Mouse (Mus musculus): ENCODE data around the gene As3mt.
A peak's percentile ranks its signal among the peaks of the same experiment; 100 is the strongest.
"Not testable (repeated sequence)": the region's sequence is repeated elsewhere in the genome, so short reads cannot be mapped to it uniquely, and the experiment has no call there.

Gene As3mt

DNA sequence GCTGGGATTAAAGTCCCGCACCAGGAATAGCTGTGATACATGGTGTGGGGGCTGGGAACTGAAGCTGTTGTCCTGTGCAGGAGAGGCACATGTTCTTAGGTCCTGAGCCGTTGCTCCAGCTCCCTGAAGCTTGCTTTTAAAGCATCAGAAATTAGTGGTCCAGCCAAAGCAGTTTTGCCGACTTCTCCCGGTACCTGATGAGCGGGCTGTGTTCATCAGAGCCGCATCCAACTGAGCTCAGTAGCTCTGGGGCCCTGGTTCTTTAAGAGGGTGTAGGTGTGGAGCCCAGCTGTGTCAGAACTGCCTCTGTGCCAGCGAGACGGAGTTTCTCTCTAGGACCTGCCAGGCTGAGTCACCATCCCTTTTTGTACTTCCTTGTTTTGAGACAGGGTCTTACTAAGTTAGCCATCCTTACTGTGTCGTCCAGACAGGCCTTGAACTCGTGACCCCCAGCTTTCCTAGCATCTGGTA is 8.2 kb upstream of the As3mt start:
- no peak for DNase-seq (ENCODE audit: low read depth, low spot score)

DNA sequence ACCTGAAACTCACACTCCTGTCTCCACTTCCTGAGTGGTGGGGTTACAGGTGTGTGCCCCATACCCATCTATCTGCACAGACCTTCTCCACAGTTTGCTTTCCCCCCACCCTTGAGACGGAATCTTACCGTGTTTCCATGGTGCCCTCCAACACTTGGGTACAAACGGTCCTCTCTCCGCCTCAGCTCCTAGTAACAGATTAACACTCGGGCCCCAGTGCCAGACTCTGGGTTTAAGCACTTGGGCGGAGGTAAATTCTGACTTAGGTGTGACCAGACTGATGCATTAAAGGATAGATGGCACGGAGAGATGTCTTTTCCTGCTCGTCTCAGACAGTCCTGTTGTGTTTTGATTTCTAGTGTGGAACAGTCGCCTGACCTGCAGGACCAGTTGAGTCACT is 6.1 kb upstream of the As3mt start:
- no peak for DNase-seq (ENCODE audit: low read depth, low spot score)

DNA sequence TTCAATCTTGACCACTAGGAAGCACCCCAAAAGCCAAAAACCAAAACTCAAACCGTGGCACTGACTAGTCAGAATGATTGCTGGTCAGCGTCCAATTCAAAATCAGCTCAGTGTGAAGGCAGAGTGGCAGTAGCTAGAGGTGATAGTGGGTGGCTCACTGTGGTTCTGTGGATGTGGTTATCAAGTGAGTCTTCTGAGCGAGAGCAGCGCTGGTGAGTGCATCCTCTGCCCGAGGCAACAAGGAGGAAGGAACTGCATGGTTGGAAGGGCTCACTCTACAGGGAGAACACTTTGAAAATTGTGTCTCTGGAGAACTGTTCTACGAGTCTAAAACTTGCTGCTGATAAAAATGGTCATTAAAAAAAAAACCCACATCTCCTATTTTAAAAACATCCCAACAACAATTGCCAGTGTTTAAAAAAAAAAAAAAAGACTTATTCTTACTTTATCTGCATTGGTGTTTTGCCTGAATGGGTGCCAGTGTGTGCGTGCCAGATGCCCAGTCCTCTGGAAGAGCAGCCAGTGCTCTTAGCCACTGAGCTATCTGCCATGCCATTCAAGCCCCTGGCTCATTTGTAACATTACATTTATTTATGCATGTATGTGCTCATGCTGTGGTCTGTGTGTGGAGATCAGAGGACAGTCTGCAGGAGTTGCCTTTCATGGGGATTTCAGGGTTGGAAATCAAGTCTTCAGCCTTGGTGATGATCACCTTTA is 1.3 kb upstream of the As3mt start:
- no peak for DNase-seq (ENCODE audit: low read depth, low spot score)

DNA sequence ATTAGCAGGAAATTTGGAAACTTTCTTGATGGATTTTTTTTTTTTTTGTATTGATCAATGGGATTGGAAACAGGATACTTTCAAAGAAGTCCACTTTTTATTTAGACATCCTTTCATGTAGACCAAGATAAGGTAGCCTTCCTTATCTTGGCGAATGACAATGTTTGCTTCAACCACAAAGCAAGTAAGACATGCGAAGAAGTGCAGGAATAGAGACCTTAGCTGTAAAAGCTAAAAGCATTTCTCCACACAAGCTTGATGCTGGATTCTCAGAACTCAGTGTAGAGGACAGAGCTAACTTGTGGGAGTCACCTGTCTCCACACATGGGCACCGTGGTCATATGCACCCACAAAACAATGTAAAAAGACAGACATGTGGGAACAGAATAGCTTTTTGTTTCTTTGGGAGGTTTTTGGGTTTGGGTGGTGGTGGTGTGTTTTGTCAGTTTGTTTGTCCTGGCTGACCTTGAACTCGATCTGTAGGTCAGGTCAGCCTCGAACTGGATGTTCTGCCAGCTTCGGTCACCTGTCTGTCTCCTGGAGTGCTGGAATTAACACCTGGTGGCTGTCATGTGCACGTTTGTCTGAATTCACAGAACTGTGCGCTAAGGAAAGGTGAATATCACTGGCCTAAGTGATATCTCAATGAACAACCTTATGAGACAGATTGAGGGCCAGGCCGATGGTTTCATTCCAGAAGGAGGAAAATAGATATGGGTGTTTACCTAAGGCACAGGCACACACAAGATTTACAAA is 540 bp upstream of the As3mt start:
- DNase-seq (ENCODE audit: low read depth, low spot score), result no peak

DNA sequence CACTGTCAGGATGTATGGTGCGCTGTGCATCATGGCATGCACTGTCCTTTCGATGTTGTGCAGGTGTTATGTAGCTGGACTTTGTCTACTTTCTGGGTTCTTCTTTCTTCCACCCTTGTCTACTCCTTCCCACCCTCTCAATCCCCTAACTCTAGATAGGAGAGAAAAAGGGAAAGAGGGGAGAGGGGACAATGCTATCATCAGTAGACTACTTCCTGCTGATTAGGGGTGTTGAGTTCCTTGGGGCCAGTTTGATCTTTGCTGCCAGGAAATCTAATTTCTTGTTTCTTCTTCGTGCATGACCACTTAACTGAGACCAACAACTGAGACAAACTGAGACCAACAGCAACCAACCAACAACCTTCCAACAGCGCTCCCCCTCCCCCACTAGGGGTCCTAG is 3.4 kb downstream of the As3mt start:
- DNase-seq (ENCODE audit: low read depth, low spot score), result no peak

DNA sequence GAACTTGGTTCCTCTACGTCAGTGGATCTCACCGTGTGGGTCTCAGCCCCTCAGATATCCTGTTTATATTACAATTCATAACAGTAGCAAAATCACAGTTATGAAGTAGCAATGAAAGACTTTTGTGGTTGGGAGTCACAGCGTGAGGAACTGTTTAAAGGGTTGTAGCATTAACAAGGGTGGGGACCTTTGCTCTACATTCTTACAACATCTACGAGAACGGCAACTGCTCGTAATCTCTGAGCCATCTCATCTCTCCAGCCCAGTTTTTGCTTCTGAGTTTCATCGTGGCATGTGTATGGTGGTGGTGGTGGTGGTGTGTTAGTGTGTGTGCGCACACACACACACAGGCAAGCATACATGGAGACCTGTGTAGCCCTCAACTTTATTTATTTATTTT is 7.0 kb downstream of the As3mt start:
- DNase-seq (ENCODE audit: low read depth, low spot score), result no peak

DNA sequence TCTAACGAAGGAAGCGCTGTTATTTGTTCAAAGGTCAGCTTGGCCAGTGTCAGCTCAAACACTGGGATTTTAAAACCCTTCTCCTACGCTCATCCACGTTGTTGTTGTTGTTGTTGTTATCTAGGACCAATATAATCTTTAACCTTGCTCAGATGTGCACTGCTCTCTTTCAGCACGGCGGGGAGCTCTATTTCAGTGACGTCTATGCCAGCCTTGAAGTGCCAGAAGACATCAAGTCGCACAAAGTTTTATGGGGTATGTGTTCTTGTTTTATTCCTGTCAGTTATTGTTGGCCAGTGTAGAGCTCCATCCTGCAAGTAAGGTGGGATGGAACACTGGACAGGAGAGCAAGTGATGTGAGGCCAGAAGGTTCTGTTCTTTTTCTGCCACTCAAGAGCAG is 7.8 kb downstream of the As3mt start:
- DNase-seq (ENCODE audit: low read depth, low spot score), result no peak

DNA sequence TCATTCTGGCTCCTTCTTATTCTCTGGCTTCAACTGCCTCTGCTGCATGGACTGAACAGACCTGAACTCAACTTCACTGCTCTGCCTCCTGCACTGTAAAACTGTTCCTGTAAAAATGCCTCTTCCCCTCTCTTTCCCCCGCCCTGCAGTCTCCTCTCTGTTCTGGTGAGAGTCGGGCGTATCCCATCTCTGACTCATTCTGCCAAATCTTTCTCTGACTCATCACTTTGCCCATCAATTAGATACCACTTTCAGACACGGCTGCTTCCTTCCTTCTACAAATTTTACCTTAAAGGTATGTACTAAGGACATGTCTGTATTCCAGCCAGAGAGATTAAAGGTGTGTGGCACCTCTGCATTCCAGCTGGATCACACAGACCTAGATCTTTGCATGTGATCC is 10.9 kb downstream of the As3mt start:
- DNase-seq (ENCODE audit: low read depth, low spot score), result no peak

DNA sequence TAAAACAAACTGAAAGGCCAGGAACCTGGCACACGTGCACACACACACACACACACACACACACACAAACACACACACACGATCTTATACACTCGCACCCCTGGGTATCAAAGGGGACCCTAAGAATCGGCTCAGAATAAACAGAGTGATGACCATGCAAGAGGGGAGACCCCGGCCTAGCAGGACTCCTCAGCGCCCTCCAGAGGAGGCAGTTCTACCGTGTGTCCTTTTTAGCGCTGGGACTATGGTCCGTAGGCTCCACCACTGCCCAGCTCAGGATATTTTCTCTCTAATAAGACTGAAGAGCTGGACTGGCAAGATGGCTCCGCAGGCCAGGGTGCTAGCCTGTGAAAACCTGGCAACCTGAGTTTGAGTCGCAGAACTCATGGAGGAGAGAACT is 17.2 kb downstream of the As3mt start:
- DNase-seq (ENCODE audit: low read depth, low spot score), result no peak

DNA sequence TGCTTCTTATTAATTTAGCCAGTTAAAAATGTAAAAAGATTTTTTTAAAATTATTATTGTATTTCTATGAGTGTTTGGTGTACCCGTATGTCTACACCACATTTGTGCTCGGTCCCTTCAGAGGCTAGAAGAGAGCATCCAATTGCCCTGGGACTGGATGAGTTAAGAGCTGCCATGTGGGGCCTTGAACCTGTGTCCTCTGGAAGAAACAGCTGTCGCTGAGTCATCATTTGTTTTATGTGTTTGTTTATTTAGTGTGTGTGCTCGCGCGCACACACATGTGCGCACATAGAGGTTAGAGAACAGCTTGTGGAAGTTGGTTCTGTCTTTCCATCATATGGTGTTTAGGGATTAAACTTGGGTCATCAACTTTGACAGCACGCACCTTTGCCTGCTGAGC is 18.9 kb downstream of the As3mt start:
- DNase-seq (ENCODE audit: low read depth, low spot score), result no peak

DNA sequence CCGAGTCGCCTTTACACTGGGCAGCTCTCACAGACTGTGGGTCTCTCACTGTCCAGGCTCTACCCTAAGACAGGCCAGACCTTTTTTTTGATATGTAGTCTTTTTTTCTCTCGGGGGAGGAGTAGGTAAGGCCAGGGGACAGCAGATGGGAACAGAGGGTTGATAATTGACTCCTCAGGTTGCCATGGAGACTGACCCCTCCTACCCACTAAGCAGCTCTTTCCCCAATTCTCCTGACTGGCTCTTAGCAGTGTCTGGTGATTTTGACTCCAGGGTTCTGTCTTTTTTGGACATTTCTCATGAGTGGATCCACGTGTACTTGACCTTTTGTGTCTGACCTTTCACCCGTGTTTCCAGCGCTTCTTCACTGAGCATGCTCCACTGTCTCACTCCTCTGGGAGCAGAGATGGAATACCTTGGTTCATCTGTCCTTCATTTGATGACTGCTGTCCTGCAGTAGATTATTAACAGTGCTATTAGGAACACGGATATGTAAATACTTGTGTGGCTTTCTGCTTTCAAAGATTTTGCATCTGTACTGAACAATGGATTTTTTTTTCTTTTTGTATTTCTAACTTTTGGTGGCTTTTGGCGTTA is 20.0 kb downstream of the As3mt start:
- no peak for DNase-seq (ENCODE audit: low read depth, low spot score)

DNA sequence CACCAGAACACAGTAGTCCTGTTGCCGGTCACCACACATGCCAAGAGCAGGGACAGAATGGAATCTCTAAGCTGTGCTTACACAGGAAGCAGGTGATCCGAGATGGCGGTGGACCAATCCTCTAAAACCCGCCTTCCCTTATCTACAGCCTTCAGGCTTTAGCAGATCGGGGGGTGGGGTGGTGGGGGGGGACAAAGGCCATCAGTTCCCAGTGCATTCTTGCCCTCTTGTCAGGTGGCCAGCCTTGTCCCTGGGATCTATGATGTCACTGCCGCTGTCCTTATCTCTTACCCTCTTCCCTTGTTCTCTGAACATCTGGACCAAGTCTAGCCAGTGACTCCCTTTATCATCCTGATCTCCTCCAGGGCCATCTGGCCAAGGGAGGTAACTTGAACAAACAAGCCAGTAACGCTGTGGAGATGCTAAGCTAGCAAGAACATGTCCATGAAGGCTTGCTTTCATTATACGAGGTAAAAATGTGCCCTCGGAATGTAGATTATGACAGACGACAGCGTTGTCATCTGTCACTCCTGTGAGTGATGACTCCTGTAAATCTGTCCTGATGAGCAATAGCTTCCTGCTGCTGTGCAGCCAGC is 20.8 kb downstream of the As3mt start:
- DNase-seq (ENCODE audit: low read depth, low spot score), result peak; percentile 33

DNA sequence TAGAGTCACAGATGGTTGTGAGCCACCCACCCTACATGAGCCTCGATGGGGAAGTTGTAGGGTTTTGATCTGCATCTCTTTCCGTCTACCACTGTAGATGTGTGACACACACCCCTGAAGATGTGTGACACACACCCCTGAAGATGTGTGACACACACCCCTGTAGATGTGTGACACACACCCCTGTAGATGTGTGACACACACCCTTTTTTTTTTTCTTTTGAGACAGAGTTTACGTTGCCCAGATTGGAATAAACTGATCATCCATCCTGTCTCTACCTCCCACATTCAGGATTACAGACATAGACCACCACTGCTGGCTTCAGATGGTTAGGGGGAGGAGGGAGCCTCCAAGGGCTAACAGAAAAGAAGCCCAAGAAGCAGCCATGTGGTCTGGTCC is 21.7 kb downstream of the As3mt start:
- no peak for DNase-seq (ENCODE audit: low read depth, low spot score)

DNA sequence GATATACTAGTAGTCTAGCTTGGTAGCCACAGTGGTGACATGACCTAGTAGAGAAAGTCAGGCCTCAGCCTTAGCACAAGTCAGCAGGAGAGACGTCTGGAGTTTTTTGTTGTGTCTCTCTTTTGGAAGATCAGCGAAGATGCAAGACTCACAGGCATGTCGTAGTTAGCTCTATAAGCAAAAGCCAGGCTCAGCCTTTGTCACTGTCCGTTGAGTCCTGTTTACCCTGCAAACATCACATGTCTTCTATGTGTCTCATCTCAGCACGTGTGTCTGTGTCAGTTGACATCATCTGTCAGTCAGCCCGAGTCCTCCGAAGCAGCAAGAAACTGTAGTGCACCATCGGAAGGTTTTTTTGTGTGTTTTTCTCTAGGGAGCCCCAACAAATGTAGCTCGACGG is 24.1 kb downstream of the As3mt start:
- no peak for DNase-seq (ENCODE audit: low read depth, low spot score)

DNA sequence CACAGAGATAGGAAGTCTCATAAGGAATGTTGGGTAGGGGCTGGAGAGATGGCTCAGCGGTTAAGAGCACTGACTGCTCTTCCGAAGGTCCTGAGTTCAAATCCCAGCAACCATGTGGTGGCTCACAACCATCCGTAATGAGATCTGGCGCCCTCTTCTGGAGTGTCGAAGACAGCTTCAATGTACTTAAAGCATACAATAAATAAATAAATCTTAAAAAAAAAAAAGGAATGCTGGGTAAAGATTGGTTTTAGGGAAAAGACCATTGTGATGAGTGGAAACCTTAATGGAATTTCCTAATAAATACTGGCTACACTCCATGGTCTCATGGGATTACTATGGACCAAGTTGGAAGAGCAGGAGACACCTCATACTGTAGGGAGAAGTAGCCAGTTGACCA is 25.4 kb downstream of the As3mt start:
- not testable (repeated sequence) for DNase-seq (ENCODE audit: low read depth, low spot score)

DNA sequence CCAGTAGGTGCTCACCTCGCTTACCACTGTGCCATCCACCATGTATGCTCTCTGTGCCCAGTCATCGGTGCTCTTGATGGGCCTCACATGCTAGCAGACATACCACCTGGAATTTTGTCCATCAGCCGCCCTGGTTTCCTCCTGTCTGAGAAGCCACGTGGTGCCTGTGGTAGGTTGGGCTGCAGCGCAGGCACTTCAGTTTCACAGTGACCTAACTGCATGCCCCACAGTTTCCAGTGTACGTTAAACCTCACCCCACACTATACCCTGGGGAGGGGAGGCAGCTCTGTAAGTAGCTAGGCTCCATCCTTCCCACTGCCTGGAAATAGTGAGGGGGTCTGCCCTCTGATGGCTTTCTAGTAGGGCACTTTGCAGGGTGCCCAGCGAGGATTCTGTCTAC is 26.4 kb downstream of the As3mt start:
- no peak for DNase-seq (ENCODE audit: low read depth, low spot score)

DNA sequence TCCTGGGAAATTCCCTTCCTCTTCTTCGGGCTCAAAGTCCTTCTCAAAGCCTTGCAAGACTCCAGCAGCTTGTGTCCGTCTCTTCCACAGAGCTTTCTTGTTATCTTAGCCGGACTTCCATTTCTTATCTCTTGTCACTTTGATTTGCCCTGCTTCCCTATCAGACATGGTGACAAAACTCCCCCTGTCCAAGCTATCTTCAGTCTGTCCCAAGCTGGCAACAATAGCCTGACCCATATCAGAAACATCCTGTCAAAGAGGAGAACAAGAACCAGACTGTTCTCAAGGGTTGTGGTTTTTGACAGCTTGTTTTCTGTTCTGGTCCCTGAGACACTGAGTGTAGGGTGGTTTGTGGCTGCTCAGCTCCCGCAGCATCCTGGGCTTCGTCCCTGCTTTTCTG is 28.0 kb downstream of the As3mt start:
- DNase-seq (ENCODE audit: low read depth, low spot score), result no peak

DNA sequence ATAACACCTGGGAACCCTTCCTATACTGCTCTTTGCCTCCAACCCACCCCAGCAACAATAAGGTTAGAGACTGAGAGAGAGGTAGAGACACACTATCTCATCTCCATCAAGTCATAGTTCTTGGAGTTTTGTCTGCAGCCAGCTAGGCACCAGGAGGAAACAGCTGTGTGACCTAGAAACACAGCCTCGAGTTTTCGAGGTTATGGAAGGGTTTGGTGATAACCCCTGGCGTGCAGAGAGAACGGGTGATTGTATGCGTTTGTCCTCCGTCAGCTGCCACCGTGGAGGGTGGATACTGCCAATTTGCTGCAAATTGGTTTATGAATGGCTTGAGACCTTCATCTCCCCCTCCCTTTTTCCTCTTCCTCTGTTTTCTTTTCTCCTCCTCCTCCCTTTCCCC is 29.8 kb downstream of the As3mt start:
- DNase-seq (ENCODE audit: low read depth, low spot score), result no peak

DNA sequence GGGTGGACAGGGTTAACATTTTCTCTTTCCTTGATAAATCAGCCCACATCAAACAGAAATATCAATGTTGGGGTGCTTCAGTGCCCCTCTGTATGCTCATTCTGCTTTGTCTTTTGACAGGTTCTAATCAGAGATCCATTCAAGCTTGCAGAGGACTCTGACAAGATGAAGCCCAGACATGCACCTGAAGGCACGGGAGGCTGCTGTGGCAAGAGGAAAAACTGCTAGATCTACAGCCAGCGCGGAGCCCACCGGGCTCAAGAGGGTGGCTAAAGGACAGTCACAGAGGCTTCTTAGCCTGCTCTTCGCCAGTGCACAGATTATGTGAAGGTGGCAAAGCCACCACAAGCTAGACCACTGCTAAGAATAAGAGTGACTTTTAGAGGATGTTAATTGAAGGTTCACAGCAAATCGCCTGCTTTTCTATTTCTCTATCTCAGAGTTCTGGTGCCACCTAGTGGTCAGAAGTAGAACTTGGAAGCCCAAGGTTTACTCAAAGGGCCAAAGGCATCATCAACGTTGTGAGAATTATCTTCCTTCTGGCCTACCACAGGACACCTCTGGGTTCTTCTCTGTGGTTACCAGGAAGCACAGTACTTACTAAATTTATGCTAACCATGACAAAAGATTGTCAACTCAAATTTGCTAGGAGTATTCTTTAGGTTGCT is 33.2 kb downstream of the As3mt start:
- DNase-seq (ENCODE audit: low read depth, low spot score), result peak; percentile 76

DNA sequence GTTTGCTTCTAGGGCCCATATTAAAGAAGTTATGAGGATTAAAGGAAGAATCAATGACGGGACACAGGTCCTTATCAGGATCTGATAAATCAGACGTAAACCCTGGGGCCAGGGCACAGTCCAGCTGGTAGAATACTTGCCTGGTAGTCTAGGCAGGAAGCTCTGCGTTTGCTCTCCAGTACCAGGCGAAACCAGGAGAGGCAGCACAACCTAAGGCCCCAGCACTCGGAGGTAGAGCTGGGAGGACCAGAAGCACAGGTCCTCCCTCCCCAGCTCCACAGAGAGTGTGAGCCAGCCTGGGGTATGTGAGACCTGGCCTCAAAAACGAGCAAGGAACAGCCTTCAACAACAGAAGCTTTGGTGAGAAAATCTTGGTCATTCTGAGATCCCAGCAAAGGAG is 34.3 kb downstream of the As3mt start:
- no peak for DNase-seq (ENCODE audit: low read depth, low spot score)

DNA sequence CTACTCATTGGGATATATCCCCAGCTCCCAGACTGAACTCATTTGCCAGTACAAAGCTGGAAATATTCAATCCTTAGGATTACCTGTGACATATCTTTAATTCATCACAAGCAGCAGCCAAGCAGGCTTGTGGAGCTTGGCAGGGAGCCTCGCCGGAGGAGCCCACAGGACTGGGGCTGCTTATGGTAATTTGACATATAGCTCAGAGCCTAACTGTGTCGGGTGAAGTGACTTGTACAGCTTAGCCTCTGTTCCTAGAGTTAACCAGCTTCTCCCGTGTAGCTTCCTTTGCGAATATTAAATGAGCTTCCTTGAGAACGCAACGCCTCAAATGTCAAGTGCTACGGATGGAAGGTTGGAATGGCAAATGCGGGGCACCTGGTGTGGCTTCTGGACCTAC is 37.4 kb downstream of the As3mt start:
- DNase-seq (ENCODE audit: low read depth, low spot score), result no peak

DNA sequence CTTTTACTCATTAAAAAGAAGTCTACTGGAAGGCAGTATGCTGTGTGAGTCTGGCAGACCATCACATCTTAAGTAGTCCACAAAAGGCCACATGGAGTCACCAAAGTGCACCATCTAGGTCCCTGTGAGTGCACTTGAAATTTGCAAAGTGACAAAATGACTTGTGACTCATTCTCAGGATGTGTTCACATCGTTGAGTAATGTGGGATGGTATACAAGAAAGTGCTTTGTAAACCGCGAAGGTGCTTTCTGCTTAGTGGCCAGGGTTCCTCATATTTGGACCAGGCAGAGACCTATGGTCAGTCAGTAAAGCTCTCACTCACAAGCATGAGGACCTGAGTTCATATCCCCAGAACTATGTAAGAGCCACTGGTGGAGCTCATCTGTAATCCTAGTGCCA is 40.5 kb downstream of the As3mt start:
- no peak for DNase-seq (ENCODE audit: low read depth, low spot score)

Data from forelimb bud, embryonic 11.5 days (tissue).